Comparison of ENCODE assay signal across 8 mouse cellular contexts in genomic region chr15:79347165-79347844, GRCm38 (mm10). TPM values are rescaled to one million over a fixed set of nuclear protein-coding genes. Genes with fewer than 3 reads are reported as not detected.
DNase-seq lines count a peak whose midpoint lies in the region; ATAC-seq lines count a peak whose summit lies in the region.

No protein-coding gene starts in this region.

- peak; percentile 95 for DNase-seq in R1 (ENCODE audit: low read depth, low spot score)
- peak; percentile 92 for DNase-seq in cerebellum, postnatal 14 days
- DNase-seq in frontal cortex, postnatal 25 days (ENCODE audit: low spot score in 2 of 2), result peak; percentile 64 to 69
- DNase-seq in hindbrain, embryonic 14.5 days (ENCODE audit: low spot score), result peak; percentile 91
- peak; percentile 75 for DNase-seq in left cerebral cortex, adult 11 months (ENCODE audit: low spot score)
- peak; percentile 96 for DNase-seq in lung, postnatal 36 days
- peak; percentile 96 for DNase-seq in retina, postnatal 1 day
- peak; percentile 81 to 88 for DNase-seq in urinary bladder, adult 18-20 months (ENCODE audit: low spot score in 2 of 2)

- H3K4me2 ChIP-seq in hindbrain, embryonic 14.5 days (replicated peaks), result peak overlapping the region; percentile 96

- 0 out of 2 replicates have a peak, but pooled peaks cover 3% of the 10 kb centered on the region for H3K27me3 ChIP-seq in hindbrain, embryonic 14.5 days (ENCODE audit: control insufficient read depth, insufficient read depth, low read length)

- peak; percentile 87 for ATAC-seq in hindbrain, embryonic 14.5 days (ENCODE audit: low FRiP score)

- H3K9me3 ChIP-seq in hindbrain, embryonic 14.5 days (ENCODE audit: control insufficient read depth, low read length), result no peaks in the 10 kb centered on the region

- H3K4me3 ChIP-seq in hindbrain, embryonic 14.5 days (replicated peaks; ENCODE audit: low read length), result peak overlapping the region; percentile 80

- H3K27ac ChIP-seq in hindbrain, embryonic 14.5 days, result peak overlapping the region; percentile 74

- H3K4me1 ChIP-seq in hindbrain, embryonic 14.5 days (replicated peaks; ENCODE audit: control insufficient read depth, insufficient read depth, low read length), result 0 out of 2 replicates have a peak, but pooled peaks cover 5% of the 10 kb centered on the region

- peak overlapping the region; percentile 84 for H3K9ac ChIP-seq in hindbrain, embryonic 14.5 days

- no peaks in the 10 kb centered on the region for H3K36me3 ChIP-seq in hindbrain, embryonic 14.5 days (replicated peaks; ENCODE audit: control insufficient read depth, insufficient read depth)

- under 1% methylated on average over 61 of the region's 61 CpGs for WGBS in hindbrain, embryonic 14.5 days

RNA-seq across cellular contexts. Expression of gene Maff, which starts 0.9 kb away (rescaled TPM):
- polyA plus RNA-seq in hindbrain, embryonic 14.5 days (2014; fragmentation: Nextera tagmentation; extraction: Ambion mirVana), result 1.1 TPM in 2 replicates

RNA-seq across cellular contexts. Expression of gene Pla2g6, which starts 19.1 kb away (rescaled TPM):
- polyA plus RNA-seq in hindbrain, embryonic 14.5 days (2014; fragmentation: Nextera tagmentation; extraction: Ambion mirVana), result 21.2 and 22.9 TPM in 2 replicates

RNA-seq across cellular contexts. Expression of gene Tmem184b, which starts 56.1 kb away (rescaled TPM):
- polyA plus RNA-seq in hindbrain, embryonic 14.5 days (2014; fragmentation: Nextera tagmentation; extraction: Ambion mirVana), result 39.9 and 40.0 TPM in 2 replicates

Comparison
In these comparisons a context has a peak if more than half of its experiments do, and no peak if none do; other contexts are left out.
1. Peak in every context shown above with its lines: DNase-seq, ATAC-seq, H3K4me3 ChIP-seq and H3K27ac ChIP-seq.